Mouse (Mus musculus): ENCODE results near the gene Vmac. TPM values are rescaled to one million over a fixed set of nuclear protein-coding genes. Genes with fewer than 3 reads are reported as not detected.
A peak's percentile ranks its signal among the peaks of the same experiment; 100 is the strongest.

Vmac gene
- total and polyA plus RNA-seq, 3 experiments, result 2.6 to 8.0 TPM; not detected in 1

DNA sequence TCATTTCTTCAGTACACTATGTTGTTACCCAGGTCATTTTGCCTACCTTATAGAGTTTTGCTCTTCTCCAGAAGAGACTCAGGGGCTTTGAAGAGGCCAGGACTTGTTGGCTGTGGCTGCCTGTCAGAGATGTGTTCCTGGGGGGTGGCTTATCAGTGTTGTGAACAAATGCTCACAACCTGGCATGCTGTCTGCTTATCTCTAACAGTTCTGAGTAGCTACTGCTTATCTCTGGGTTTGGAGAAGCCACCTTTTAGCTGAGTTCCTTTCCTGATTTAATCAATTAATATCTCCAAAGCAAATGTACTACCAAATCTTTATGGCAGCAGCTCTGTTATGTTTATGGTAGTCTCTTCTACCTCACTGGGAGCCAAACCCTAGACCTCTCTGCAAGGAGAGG is 29.8 kb downstream of the Vmac start (continued):
- TF ChIP-seq MXI1 (IDR thresholded peaks at IDR 0.05; ENCODE audit: low read depth, low read length) (peak; percentile 87), E2F4 (IDR thresholded peaks at IDR 0.05; ENCODE audit: borderline replicate concordance, low read depth, low read length) (no peak), EP300 (IDR thresholded peaks at IDR 0.05; ENCODE audit: low read depth in 1 of 2, low read length in 2 of 2) (peak; percentile 99), UBTF (IDR thresholded peaks at IDR 0.05; ENCODE audit: borderline replicate concordance, insufficient read depth, low read depth, low read length) (no peak), NELFE (IDR thresholded peaks at IDR 0.05; ENCODE audit: low read depth, low read length) (no peak), CHD2 (IDR thresholded peaks at IDR 0.05; ENCODE audit: low read length) (no peak; the same call in 1 of the 2 replicates), CHD1 (IDR thresholded peaks at IDR 0.05; ENCODE audit: low read depth, low read length) (no peak), GABPA (IDR thresholded peaks at IDR 0.05; ENCODE audit: low read depth, low read length) (no peak), JUND (IDR thresholded peaks at IDR 0.05; ENCODE audit: low read depth, low read length) (peak; percentile 54; the same call in 1 of the 2 replicates), MYC (IDR thresholded peaks at IDR 0.05; ENCODE audit: low read depth, low read length) (peak; percentile 73; the same call in 1 of the 2 replicates), MAX (IDR thresholded peaks at IDR 0.05; ENCODE audit: low read length) (peak; percentile 65), POLR2AphosphoS5 (IDR thresholded peaks at IDR 0.05; ENCODE audit: borderline replicate concordance, low read depth, low read length) (no peak), MAFK (IDR thresholded peaks at IDR 0.05; ENCODE audit: borderline replicate concordance, low read depth, low read length) (peak; percentile 88), ZNF384 (IDR thresholded peaks at IDR 0.05; ENCODE audit: low read depth, low read length) (no peak), SMC3 (IDR thresholded peaks at IDR 0.05; ENCODE audit: low read depth, low read length) (no peak), TBP (IDR thresholded peaks at IDR 0.05; ENCODE audit: low read depth, low read length) (peak; percentile 54; the same call in 1 of the 2 replicates), POLR2AphosphoS2 (IDR thresholded peaks at IDR 0.05; ENCODE audit: low read length) (peak; percentile 67; the same call in 1 of the 2 replicates), USF2 (IDR thresholded peaks at IDR 0.05; ENCODE audit: borderline replicate concordance in 1 of 2, insufficient read depth in 1 of 2, low read depth in 1 of 2, low read length in 2 of 2) (no peak), ZKSCAN1 (IDR thresholded peaks at IDR 0.05; ENCODE audit: low read depth, low read length) (no peak), MEF2A (IDR thresholded peaks at IDR 0.05; ENCODE audit: extremely low read depth, insufficient replicate concordance, low read depth, low read length, poor library complexity, severe bottlenecking) (no peak), SIN3A (IDR thresholded peaks at IDR 0.05; ENCODE audit: low read length) (peak; percentile 97)

GRCm38 (mm10) chr17:56686801-56687200 is 31.0 kb downstream of the Vmac start:
- TF ChIP-seq NRF1 (IDR thresholded peaks at IDR 0.05; ENCODE audit: insufficient read depth, low read depth, low read length, poor library complexity, severe bottlenecking) (no peak), GABPA (IDR thresholded peaks at IDR 0.05; ENCODE audit: low read depth, low read length) (no peak), POLR2AphosphoS5 (IDR thresholded peaks at IDR 0.05; ENCODE audit: borderline replicate concordance, low read depth, low read length) (no peak), BHLHE40 (IDR thresholded peaks at IDR 0.05; ENCODE audit: borderline replicate concordance, low read depth, low read length) (no peak), RCOR1 (IDR thresholded peaks at IDR 0.05; ENCODE audit: low read depth, low read length) (no peak), HCFC1 (IDR thresholded peaks at IDR 0.05; ENCODE audit: low read depth, low read length) (no peak), POLR2A (IDR thresholded peaks at IDR 0.05; ENCODE audit: control insufficient read depth in 1 of 2, insufficient read depth in 1 of 2, low read depth in 1 of 2, low read length in 2 of 2, poor library complexity in 1 of 2) (no peak)
- Histone ChIP-seq H3K4me1 (ENCODE audit: control insufficient read depth in 1 of 2, insufficient read depth in 2 of 2, low read length in 2 of 2) (peaks cover 17 to 25% of the 10 kb centered on the region in 2 experiments), H3K27ac (ENCODE audit: control insufficient read depth, low read depth, low read length) (peak overlapping the region; percentile 81), H3K79me2 (ENCODE audit: control insufficient read depth, insufficient read depth, low read length, poor library complexity) (peaks cover 53% of the 10 kb centered on the region), H3K9ac (ENCODE audit: control insufficient read depth, low read depth, low read length, poor library complexity, severe bottlenecking) (no peak overlapping the region), H3K4me3 (ENCODE audit: control insufficient read depth in 1 of 2, insufficient read depth in 1 of 2, low read depth in 2 of 2, low read length in 2 of 2) (no peak overlapping the region), H3K27me3 (ENCODE audit: control insufficient read depth in 1 of 2, insufficient read depth in 2 of 2, low read length in 2 of 2) (no peaks in the 10 kb centered on the region), H3K9me3 (replicated peaks; ENCODE audit: insufficient read depth, low read length) (no peaks in the 10 kb centered on the region), H3K36me3 (ENCODE audit: control insufficient read depth in 1 of 2, insufficient read depth in 2 of 2, low read length in 2 of 2) (peaks cover 34 to 35% of the 10 kb centered on the region in 2 experiments)
- no peak for DNase-seq (ENCODE audit: low read depth, low spot score)
